Mouse (Mus musculus): Measurements from ENCODE around the gene Fcgr1.

DNA sequence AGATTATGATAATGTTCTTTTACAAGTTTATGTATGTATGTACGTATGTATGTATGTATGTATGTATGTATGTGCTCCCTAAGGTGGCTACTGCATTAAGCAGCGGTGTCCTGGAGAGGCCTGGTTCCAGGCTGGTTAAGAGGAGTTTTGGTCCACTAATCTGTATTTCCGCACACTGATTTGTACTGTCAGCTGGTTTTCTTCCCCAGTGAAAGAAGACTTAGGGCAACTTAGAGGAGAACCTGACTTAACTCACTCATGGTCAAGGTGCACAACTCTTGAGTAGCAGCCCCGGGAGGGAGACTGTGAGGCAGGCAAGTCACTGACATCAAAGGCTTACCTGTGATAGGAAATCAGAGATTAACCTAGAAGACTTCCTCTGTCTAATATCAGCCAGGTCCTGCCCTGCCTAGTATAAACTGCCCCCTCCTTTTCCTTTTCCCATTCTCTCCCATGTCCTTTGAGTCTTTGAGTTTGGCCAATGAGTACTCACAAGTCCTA is 56.9 kb downstream of the Fcgr1 start:
- no peak for TF ChIP-seq CTCF (IDR thresholded peaks at IDR 0.05; ENCODE audit: insufficient read depth, low read depth, low read length)
- TF ChIP-seq POLR2A (IDR thresholded peaks at IDR 0.05; ENCODE audit: insufficient read depth, low read depth, low read length) = no peak

Data from olfactory bulb, adult 2 months (tissue).